8 mouse cellular contexts compared by ENCODE assay signal in genomic region chr15:99113396-99113975, GRCm38 (mm10). TPM values are rescaled to one million over a fixed set of nuclear protein-coding genes. Genes with fewer than 3 reads are reported as not detected.
A peak's percentile ranks its signal among the peaks of the same experiment; 100 is the strongest.
DNase-seq lines count a peak whose midpoint lies in the region; ATAC-seq and TF ChIP-seq lines count a peak whose summit lies in the region.
"Had no signal": no experiment of that assay in that cellular context is flagged by ENCODE, and none has a peak within 500 bp of the region (broad histone marks: within the 10 kb centered on the region; RNA-seq: fewer than 3 reads in every experiment).

No protein-coding gene starts in this region.

- CTCF ChIA-PET in Patski (lab: Charles Lee): interaction anchor here (0.7 to 2.2 kb wide), 12 partner anchors 10 to 98 kb away, joined by 3 to 10 read pairs (median 4); partner anchors contain the start of genes C1ql4 and Tuba1c

- H3K36me3 ChIP-seq in embryonic facial prominence, embryonic 14.5 days (ENCODE audit: control insufficient read depth, insufficient read depth, low read length): no peaks in the 10 kb centered on the region
- H3K36me3 ChIP-seq in liver, embryonic 15.5 days (replicated peaks): no peaks in the 10 kb centered on the region

- no peak for TF ChIP-seq POLR2A in lung, adult 2 months (IDR thresholded peaks at IDR 0.05; ENCODE audit: borderline replicate concordance, extremely low read depth, low read depth, low read length)

- POLR2A ChIA-PET in Patski (lab: Charles Lee): no interaction called here

- H3K4me1 ChIP-seq in lung, adult 2 months (ENCODE audit: control insufficient read depth, insufficient read depth, low read length): no peaks in the 10 kb centered on the region
- H3K4me1 ChIP-seq in embryonic facial prominence, embryonic 14.5 days (ENCODE audit: control insufficient read depth, insufficient read depth, low read length): no peaks in the 10 kb centered on the region
- H3K4me1 ChIP-seq in liver, embryonic 15.5 days (replicated peaks): peaks cover 8% of the 10 kb centered on the region

- in situ Hi-C loops in Patski (cut with MboI; ENCODE audit: low pct_unique_long_range_greater_than_20kb): loop anchor here (5.0 kb wide), 1 partner anchor 66 kb away; no protein-coding TSS in a partner anchor

- peak; percentile 35 for TF ChIP-seq CTCF in lung, adult 2 months (IDR thresholded peaks at IDR 0.05; ENCODE audit: insufficient read depth, low read length)
- peak; percentile 84 for TF ChIP-seq CTCF in Patski (IDR thresholded peaks at IDR 0.05)

- ATAC-seq in Patski: no peak
- no peak for ATAC-seq in embryonic facial prominence, embryonic 14.5 days (ENCODE audit: low read depth)
- ATAC-seq in liver, embryonic 15.5 days (ENCODE audit: insufficient read depth): 0 out of 2 replicates have a peak, but pooled peaks have one; percentile 47

- peak overlapping the region; percentile 21 for H3K4me2 ChIP-seq in embryonic facial prominence, embryonic 14.5 days (ENCODE audit: low read depth, low read length)
- peak overlapping the region; percentile 46 for H3K4me2 ChIP-seq in liver, embryonic 15.5 days

- H3K27me3 ChIP-seq in Patski: no peaks in the 10 kb centered on the region
- H3K27me3 ChIP-seq in embryonic facial prominence, embryonic 14.5 days (replicated peaks; ENCODE audit: control insufficient read depth, insufficient read depth, low read length): no peaks in the 10 kb centered on the region
- no peaks in the 10 kb centered on the region for H3K27me3 ChIP-seq in liver, embryonic 15.5 days

- no peak overlapping the region for H3K9ac ChIP-seq in embryonic facial prominence, embryonic 14.5 days (ENCODE audit: low read depth, low read length)
- H3K9ac ChIP-seq in liver, embryonic 15.5 days: no peak overlapping the region

- intact Hi-C loops in gastrocnemius, postnatal 14 days (cut with DNase I; ENCODE audit: low total_unique reads): no loop called here

- no peak for DNase-seq in lung, adult 2 months
- DNase-seq in lung, postnatal 4 days: no peak
- no peak for DNase-seq in Patski (ENCODE audit: low read depth, low spot score)
- DNase-seq in embryonic facial prominence, embryonic 14.5 days (ENCODE audit: low spot score): no peak
- no peak for DNase-seq in gastrocnemius, postnatal 14 days
- no peak for DNase-seq in spleen, postnatal 14 days (ENCODE audit: low spot score in 2 of 2)

- no peaks in the 10 kb centered on the region for H3K9me3 ChIP-seq in embryonic facial prominence, embryonic 14.5 days (ENCODE audit: control insufficient read depth, low read length)
- no peaks in the 10 kb centered on the region for H3K9me3 ChIP-seq in liver, embryonic 15.5 days (replicated peaks)

- WGBS in lung, adult 2 months: 9% methylated on average over 9 of the region's 9 CpGs
- 10% methylated on average over 9 of the region's 9 CpGs for WGBS in embryonic facial prominence, embryonic 14.5 days
- WGBS in liver, embryonic 15.5 days (ENCODE audit: insufficient replicate concordance): 3% methylated on average over 9 of the region's 9 CpGs

- no peak overlapping the region for H3K27ac ChIP-seq in embryonic facial prominence, embryonic 14.5 days (replicated peaks; ENCODE audit: low read depth, low read length)
- no peak overlapping the region for H3K27ac ChIP-seq in liver, embryonic 15.5 days (replicated peaks)

- no peak overlapping the region for H3K4me3 ChIP-seq in lung, adult 2 months (replicated peaks; ENCODE audit: extremely low read depth, low read depth, low read length)
- no peak overlapping the region for H3K4me3 ChIP-seq in embryonic facial prominence, embryonic 14.5 days (ENCODE audit: low read depth, low read length)
- peak overlapping the region; percentile 16 for H3K4me3 ChIP-seq in liver, embryonic 15.5 days (replicated peaks)

RNA-seq across cellular contexts. Expression of gene Spats2, which starts 12.2 kb away (rescaled TPM):
- polyA plus RNA-seq in lung, adult 2 months (2012; rRNA removed): 7.1 and 10.6 TPM in 2 replicates
- 43.8 TPM for polyA plus RNA-seq in Patski (2021)
- 35.5 and 38.9 TPM in 2 replicates for polyA plus RNA-seq in embryonic facial prominence, embryonic 14.5 days (2014; fragmentation: Nextera tagmentation; extraction: Ambion mirVana)
- polyA plus RNA-seq in liver, embryonic 15.5 days (2015; fragmentation: Nextera tagmentation; extraction: Ambion mirVana): 6.7 and 7.7 TPM in 2 replicates
- total RNA-seq in gastrocnemius, postnatal 14 days (2021): 1 to 10 TPM; 7.1 to 8.7 TPM

RNA-seq across cellular contexts. Expression of gene Dnajc22, which starts 20.5 kb away (rescaled TPM):
- 0.23 and 0.53 TPM in 2 replicates for polyA plus RNA-seq in lung, adult 2 months (2012; rRNA removed)
- polyA plus RNA-seq in Patski (2021): 1.9 TPM
- 0.38 TPM in 1 of 2 replicates, not detected in the other for polyA plus RNA-seq in embryonic facial prominence, embryonic 14.5 days (2014; fragmentation: Nextera tagmentation; extraction: Ambion mirVana)
- 18.1 and 21.5 TPM in 2 replicates for polyA plus RNA-seq in liver, embryonic 15.5 days (2015; fragmentation: Nextera tagmentation; extraction: Ambion mirVana)
- total RNA-seq in gastrocnemius, postnatal 14 days (2021): under 1 TPM in 1 of 2 experiments, not detected in 1; 0.12 TPM

RNA-seq across cellular contexts. Expression of gene C1ql4, which starts 25.9 kb away (rescaled TPM):
- not detected in 2 replicates for polyA plus RNA-seq in lung, adult 2 months (2012; rRNA removed)
- 0.24 TPM for polyA plus RNA-seq in Patski (2021)
- 0.11 and 0.13 TPM in 2 replicates for polyA plus RNA-seq in embryonic facial prominence, embryonic 14.5 days (2014; fragmentation: Nextera tagmentation; extraction: Ambion mirVana)
- polyA plus RNA-seq in liver, embryonic 15.5 days (2015; fragmentation: Nextera tagmentation; extraction: Ambion mirVana): not detected in 2 replicates
- not detected for total RNA-seq in gastrocnemius, postnatal 14 days (2021)
- polyA plus RNA-seq: large intestine, adult 2 months had no signal

RNA-seq across cellular contexts. Expression of gene Troap, which starts 39.1 kb away (rescaled TPM):
- 0.84 and 1.3 TPM in 2 replicates for polyA plus RNA-seq in lung, adult 2 months (2012; rRNA removed)
- 23.7 TPM for polyA plus RNA-seq in Patski (2021)
- polyA plus RNA-seq in embryonic facial prominence, embryonic 14.5 days (2014; fragmentation: Nextera tagmentation; extraction: Ambion mirVana): 15.3 and 24.4 TPM in 2 replicates
- polyA plus RNA-seq in liver, embryonic 15.5 days (2015; fragmentation: Nextera tagmentation; extraction: Ambion mirVana): 14.6 and 15.9 TPM in 2 replicates
- 1 to 10 TPM; 1.4 to 1.8 TPM for total RNA-seq in gastrocnemius, postnatal 14 days (2021)

RNA-seq across cellular contexts. Expression of gene Prph, which starts 58.5 kb away (rescaled TPM):
- polyA plus RNA-seq in lung, adult 2 months (2012; rRNA removed): 0.71 and 1.0 TPM in 2 replicates
- polyA plus RNA-seq in Patski (2021): 0.76 TPM
- polyA plus RNA-seq in embryonic facial prominence, embryonic 14.5 days (2014; fragmentation: Nextera tagmentation; extraction: Ambion mirVana): 66.3 and 71.0 TPM in 2 replicates
- polyA plus RNA-seq in liver, embryonic 15.5 days (2015; fragmentation: Nextera tagmentation; extraction: Ambion mirVana): 0.83 and 1.2 TPM in 2 replicates
- total RNA-seq in gastrocnemius, postnatal 14 days (2021): 1 to 10 TPM; 1.2 to 1.4 TPM
